Mouse (Mus musculus) intestine, embryonic 16.5 days (tissue): ENCODE measurements around the gene Efna1. TPM values are rescaled to one million over a fixed set of nuclear protein-coding genes. Genes with fewer than 3 reads are reported as not detected.

Source experiments
- ATAC-seq: fragments of 200-750 bp; cut with Nextera tagmentation; 2 replicates; pipeline ENCODE4 v1.8.0; 2017; ENCODE audit warnings: moderate TSS enrichment, moderate library complexity
- H3K27ac ChIP-seq: fragments of 300-500 bp; sonication (generic); 2 replicates; pipeline ENCODE4 v1.5.1; 2014; ENCODE audit warnings: mild to moderate bottlenecking, low read length
- H3K27me3 ChIP-seq: fragments of 300-500 bp; sonication (generic); replicated peaks from 2 replicates; pipeline ENCODE4 v1.6.1; 2014; ENCODE audit warnings: low read length, control low read depth, mixed read lengths; ENCODE audit not compliant: control insufficient read depth, insufficient read depth
- H3K36me3 ChIP-seq: fragments of 300-500 bp; sonication (generic); 2 replicates; pipeline ENCODE4 v1.6.1; 2014; ENCODE audit warnings: low read length, control low read depth; ENCODE audit not compliant: control insufficient read depth, insufficient read depth
- H3K4me1 ChIP-seq: fragments of 300-500 bp; sonication (generic); 2 replicates; pipeline ENCODE4 v1.6.1; 2014; ENCODE audit warnings: low read length, control low read depth, mixed read lengths; ENCODE audit not compliant: control insufficient read depth, insufficient read depth
- H3K4me2 ChIP-seq: fragments of 300-500 bp; sonication (generic); 2 replicates; pipeline ENCODE4 v1.6.1; 2014; ENCODE audit warnings: low read depth, low read length, control low read depth
- H3K4me3 ChIP-seq: fragments of 300-500 bp; sonication (generic); 2 replicates; pipeline ENCODE4 v1.5.1; 2014; ENCODE audit warnings: mild to moderate bottlenecking, low read length
- H3K9ac ChIP-seq: fragments of 300-500 bp; sonication (generic); 2 replicates; pipeline ENCODE4 v1.6.1; 2014; ENCODE audit warnings: low read depth, low read length
- H3K9me3 ChIP-seq: fragments of 300-500 bp; sonication (generic); 2 replicates; pipeline ENCODE4 v1.6.1; 2016; ENCODE audit warnings: low read length, control low read depth; ENCODE audit not compliant: control insufficient read depth
- WGBS: fragments of 180-500 bp; shearing (Covaris S2); extraction: QIAGEN DNeasy Blood & Tissue Kit; methylation state at CpG from one replicate; pipeline ENCODE4 v1.1.7; 2014; 5-methylcytosine and 5-hydroxymethylcytosine counted together
- polyA plus RNA-seq: library from polyadenylated mRNA; unstranded; fragments of >200 nt; fragmentation: Nextera tagmentation; extraction: Ambion mirVana; gene quantifications from 2 replicates; pipeline ENCODE4 v1.2.1, GENCODE M21; 2015

Efna1 gene
- polyA plus RNA-seq, 1 experiment from 2014 or later, result 62.9 TPM

- H3K9ac ChIP-seq, result no peak overlapping the region
- no peak overlapping the region for H3K4me3 ChIP-seq
- H3K4me2 ChIP-seq, result no peak overlapping the region
- 0 out of 2 replicates have a peak, but pooled peaks cover 4% of the 10 kb centered on the region for H3K27me3 ChIP-seq
- 0 out of 2 replicates have a peak overlapping the region, but pooled peaks have one; percentile 10 for H3K27ac ChIP-seq
- H3K36me3 ChIP-seq, result no peaks in the 10 kb centered on the region; the same call in 1 of the 2 replicates
- H3K4me1 ChIP-seq, result peaks cover 32% of the 10 kb centered on the region
- 43% methylated on average over 6 of the region's 6 CpGs for WGBS
- ATAC-seq, result no peak
- no peaks in the 10 kb centered on the region for H3K9me3 ChIP-seq
Observed at GRCm38 (mm10) chr3:89232614-89233013, 48.3 kb downstream of the Efna1 start.

GRCm38 (mm10) chr3:89231772-89232275 is 49.1 kb downstream of the Efna1 start:
- Histone ChIP-seq H3K36me3 (no peaks in the 10 kb centered on the region; the same call in 1 of the 2 replicates), H3K4me3 (no peak overlapping the region), H3K9me3 (no peaks in the 10 kb centered on the region), H3K27ac (no peak overlapping the region), H3K27me3 (0 out of 2 replicates have a peak, but pooled peaks cover 4% of the 10 kb centered on the region), H3K4me2 (no peak overlapping the region), H3K9ac (no peak overlapping the region), H3K4me1 (peaks cover 39% of the 10 kb centered on the region)
- 73% methylated on average over 16 of the region's 16 CpGs for WGBS
- ATAC-seq, result no peak

GRCm38 (mm10) chr3:89231345-89231744 is 49.6 kb downstream of the Efna1 start:
- 70% methylated on average over 7 of the region's 7 CpGs for WGBS
- H3K27me3 ChIP-seq, result peaks cover 4% of the 10 kb centered on the region; the same call in 1 of the 2 replicates
- peaks cover 44% of the 10 kb centered on the region for H3K4me1 ChIP-seq
- ATAC-seq, result no peak
- H3K4me3 ChIP-seq, result no peak overlapping the region
- no peak overlapping the region for H3K9ac ChIP-seq
- no peaks in the 10 kb centered on the region; the same call in 1 of the 2 replicates for H3K36me3 ChIP-seq
- H3K4me2 ChIP-seq, result no peak overlapping the region
- H3K27ac ChIP-seq, result no peak overlapping the region
- H3K9me3 ChIP-seq, result no peaks in the 10 kb centered on the region

- Histone ChIP-seq H3K4me3 (no peak overlapping the region), H3K4me1 (peaks cover 46% of the 10 kb centered on the region), H3K4me2 (no peak overlapping the region), H3K9me3 (no peaks in the 10 kb centered on the region), H3K9ac (no peak overlapping the region), H3K36me3 (no peaks in the 10 kb centered on the region), H3K27ac (no peak overlapping the region), H3K27me3 (peaks cover 4% of the 10 kb centered on the region; the same call in 1 of the 2 replicates)
- 90% methylated on average over 2 of the region's 2 CpGs for WGBS
- ATAC-seq, result no peak
Observed at GRCm38 (mm10) chr3:89230561-89230960, 50.4 kb downstream of the Efna1 start.

- peak overlapping the region; percentile 72 for H3K4me2 ChIP-seq
- no peaks in the 10 kb centered on the region for H3K36me3 ChIP-seq
- peaks cover 4% of the 10 kb centered on the region; the same call in 1 of the 2 replicates for H3K27me3 ChIP-seq
- no peaks in the 10 kb centered on the region for H3K9me3 ChIP-seq
- 0 out of 2 replicates have a peak overlapping the region, but pooled peaks have one; percentile 8 for H3K4me3 ChIP-seq
- H3K4me1 ChIP-seq, result peaks cover 45% of the 10 kb centered on the region
- H3K27ac ChIP-seq, result no peak overlapping the region
- 48% methylated on average over 4 of the region's 4 CpGs for WGBS
- peak overlapping the region; percentile 58 for H3K9ac ChIP-seq
- 0 out of 2 replicates have a peak, but pooled peaks have one; percentile 2 for ATAC-seq
Observed at GRCm38 (mm10) chr3:89229276-89229675, 51.7 kb downstream of the Efna1 start.

GRCm38 (mm10) chr3:89228836-89229235 is 52.1 kb downstream of the Efna1 start, which contains the start of gene Muc1:
Gene Muc1 (plus strand): TSS chr3:89229057.
- H3K27ac ChIP-seq, result no peak within 1 kb of the TSS
- H3K4me2 ChIP-seq, result peak within 1 kb of the TSS; percentile 72
- H3K36me3 ChIP-seq, result no peaks in the 10 kb centered on the region
- ATAC-seq, result peak; percentile 22; the same call in 1 of the 2 replicates
- H3K4me1 ChIP-seq, result peaks cover 42% of the 10 kb centered on the region
- H3K4me3 ChIP-seq, result peak within 1 kb of the TSS; percentile 47
- WGBS, result 24% methylated on average over 10 of the region's 10 CpGs
- H3K9me3 ChIP-seq, result no peaks in the 10 kb centered on the region
- peaks cover 4% of the 10 kb centered on the region; the same call in 1 of the 2 replicates for H3K27me3 ChIP-seq
- peak within 1 kb of the TSS; percentile 58 for H3K9ac ChIP-seq

- Histone ChIP-seq H3K27me3 (peaks cover 4% of the 10 kb centered on the region; the same call in 1 of the 2 replicates), H3K9ac (peak overlapping the region; percentile 58), H3K9me3 (no peaks in the 10 kb centered on the region), H3K4me2 (peak overlapping the region; percentile 72), H3K36me3 (no peaks in the 10 kb centered on the region), H3K4me1 (peaks cover 35% of the 10 kb centered on the region), H3K27ac (no peak overlapping the region), H3K4me3 (peak overlapping the region; percentile 47)
- ATAC-seq, result peak; percentile 61
- WGBS, result under 1% methylated on average over 20 of the region's 20 CpGs
Observed at GRCm38 (mm10) chr3:89228180-89228549, 52.8 kb downstream of the Efna1 start.

- H3K4me2 ChIP-seq, result peak overlapping the region; percentile 72
- H3K36me3 ChIP-seq, result no peaks in the 10 kb centered on the region
- H3K27me3 ChIP-seq, result peaks cover 4% of the 10 kb centered on the region; the same call in 1 of the 2 replicates
- H3K9ac ChIP-seq, result peak overlapping the region; percentile 58
- ATAC-seq, result peak; percentile 61
- H3K9me3 ChIP-seq, result no peaks in the 10 kb centered on the region
- peak overlapping the region; percentile 47 for H3K4me3 ChIP-seq
- 6% methylated on average over 41 of the region's 41 CpGs for WGBS
- peak overlapping the region; percentile 28; the same call in 1 of the 2 replicates for H3K27ac ChIP-seq
- H3K4me1 ChIP-seq, result peaks cover 29% of the 10 kb centered on the region
Observed at GRCm38 (mm10) chr3:89227307-89228179, 53.4 kb downstream of the Efna1 start.

- Histone ChIP-seq H3K4me2 (peak within 1 kb of the TSS; percentile 72), H3K9ac (peak within 1 kb of the TSS; percentile 58), H3K27ac (peak within 1 kb of the TSS; percentile 28; the same call in 1 of the 2 replicates), H3K4me1 (peaks cover 26% of the 10 kb centered on the region), H3K4me3 (peak within 1 kb of the TSS; percentile 47), H3K9me3 (no peaks in the 10 kb centered on the region), H3K36me3 (no peaks in the 10 kb centered on the region), H3K27me3 (peaks cover 4% of the 10 kb centered on the region; the same call in 1 of the 2 replicates)
- ATAC-seq, result no peak; the same call in 1 of the 2 replicates
- WGBS, result 9% methylated on average over 21 of the region's 21 CpGs
Observed at GRCm38 (mm10) chr3:89226900-89227299, 54.0 kb downstream of the Efna1 start, which contains the start of gene Mtx1. Gene Mtx1 (minus strand): TSS chr3:89227088.
